Mouse (Mus musculus): ENCODE measurements at regions not wholly inside any gene's neighbourhood (a gene's known extent, or its start where the extent isn't known, plus 50 kb on each side); places are given as distances from the start of the nearest gene placed in this dataset.

DNA sequence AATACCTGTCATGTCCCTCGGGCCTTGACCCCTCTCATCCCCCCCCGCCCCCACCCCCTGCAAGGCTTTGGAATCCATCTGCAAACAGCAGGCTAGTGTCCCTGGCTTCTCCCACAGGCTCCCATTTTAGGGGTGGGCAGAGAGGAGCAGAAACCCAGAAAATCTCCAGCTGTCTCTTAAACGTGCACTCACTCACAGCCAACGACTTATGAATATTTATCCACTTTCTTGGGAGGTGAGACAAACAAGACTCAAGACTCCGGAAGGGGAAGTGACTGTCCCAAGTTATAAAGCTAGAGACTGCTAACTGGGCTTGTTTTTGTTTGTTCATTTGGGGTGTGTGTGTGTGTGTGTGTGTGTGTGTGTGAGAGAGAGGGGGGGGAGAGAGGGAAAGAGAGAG, 87.9 kb upstream of the Ptpn1 start:
- TF ChIP-seq CTCF (IDR thresholded peaks at IDR 0.05; ENCODE audit: low read depth, low read length): no peak
- TF ChIP-seq POLR2A (IDR thresholded peaks at IDR 0.05; ENCODE audit: insufficient read depth, low read length): no peak
- no peak for TF ChIP-seq EP300 (IDR thresholded peaks at IDR 0.05; ENCODE audit: insufficient read depth, low read depth, low read length)
